Mouse (Mus musculus) liver, embryonic 12.5 days (tissue): ENCODE data around the gene Rnf128. TPM values are rescaled to one million over a fixed set of nuclear protein-coding genes. Genes with fewer than 3 reads are reported as not detected.

Experiments
- ATAC-seq: fragments of 200-750 bp; cut with Nextera tagmentation; 2 replicates; pipeline ENCODE4 v1.8.0; 2017; ENCODE audit warnings: moderate number of reproducible peaks, mild to moderate bottlenecking, moderate library complexity
- H3K27ac ChIP-seq: fragments of 300-500 bp; sonication (generic); 2 replicates; pipeline ENCODE4 v1.5.1; 2016; ENCODE audit warnings: mild to moderate bottlenecking
- H3K27me3 ChIP-seq: fragments of 300-500 bp; sonication (generic); replicated peaks from 2 replicates; pipeline ENCODE4 v1.6.1; 2016; ENCODE audit warnings: mild to moderate bottlenecking, moderate library complexity
- H3K36me3 ChIP-seq: fragments of 300-500 bp; sonication (generic); 2 replicates; pipeline ENCODE4 v1.6.1; 2016; ENCODE audit warnings: mild to moderate bottlenecking, moderate library complexity
- H3K4me1 ChIP-seq: fragments of 300-500 bp; sonication (generic); 2 replicates; pipeline ENCODE4 v1.6.1; 2016
- H3K4me2 ChIP-seq: fragments of 300-500 bp; sonication (generic); 2 replicates; pipeline ENCODE4 v1.6.1; 2016; ENCODE audit warnings: mild to moderate bottlenecking, moderate library complexity
- H3K4me3 ChIP-seq: fragments of 300-500 bp; sonication (generic); 2 replicates; pipeline ENCODE4 v1.5.1; 2016; ENCODE audit warnings: mild to moderate bottlenecking, moderate library complexity
- H3K9ac ChIP-seq: fragments of 300-500 bp; sonication (generic); 2 replicates; pipeline ENCODE4 v1.6.1; 2016; ENCODE audit warnings: mild to moderate bottlenecking, moderate library complexity
- H3K9me3 ChIP-seq: fragments of 300-500 bp; sonication (generic); replicated peaks from 2 replicates; pipeline ENCODE4 v1.6.1; 2016; ENCODE audit warnings: mild to moderate bottlenecking, moderate library complexity
- WGBS: fragments of 180-500 bp; shearing (Covaris S2); methylation state at CpG from one replicate; pipeline ENCODE4 v1.1.7; 2016; ENCODE audit not compliant: insufficient replicate concordance; 5-methylcytosine and 5-hydroxymethylcytosine counted together
- polyA plus RNA-seq: library from polyadenylated mRNA; unstranded; fragments of >200 nt; fragmentation: Nextera tagmentation; extraction: Ambion mirVana; gene quantifications from 2 replicates; pipeline ENCODE4 v1.2.1, GENCODE M21; 2016

Gene Rnf128
- 39.5 TPM in 2 replicates for polyA plus RNA-seq

GRCm38 (mm10) chrX:139562925-139563461 is at the start of gene Rnf128:
Gene Rnf128, plus strand, starts transcription at chrX:139563316.
- peak within 1 kb of the TSS; percentile 40; the same call in 1 of the 2 replicates for H3K27ac ChIP-seq
- no peaks in the 10 kb centered on the region for H3K9me3 ChIP-seq
- WGBS = 51% methylated on average over 8 of the region's 8 CpGs
- no peaks in the 10 kb centered on the region for H3K27me3 ChIP-seq
- H3K4me3 ChIP-seq = peak within 1 kb of the TSS; percentile 23
- no peak; the same call in 1 of the 2 replicates for ATAC-seq
- peaks cover 14% of the 10 kb centered on the region for H3K4me1 ChIP-seq
- peak within 1 kb of the TSS; percentile 46 for H3K4me2 ChIP-seq
- no peaks in the 10 kb centered on the region for H3K36me3 ChIP-seq
- no peak within 1 kb of the TSS for H3K9ac ChIP-seq

GRCm38 (mm10) chrX:139516156-139516555 is 47.0 kb upstream of the Rnf128 start:
- Histone ChIP-seq H3K4me1 (peaks cover 5% of the 10 kb centered on the region; the same call in 1 of the 2 replicates), H3K36me3 (no peaks in the 10 kb centered on the region), H3K27ac (no peak overlapping the region), H3K9me3 (no peaks in the 10 kb centered on the region), H3K9ac (no peak overlapping the region), H3K4me2 (no peak overlapping the region), H3K4me3 (no peak overlapping the region), H3K27me3 (no peaks in the 10 kb centered on the region)
- 56% methylated on average over 2 of the region's 2 CpGs for WGBS
- no peak for ATAC-seq

GRCm38 (mm10) chrX:139519251-139519650 is 43.9 kb upstream of the Rnf128 start:
- WGBS = 54% methylated on average over 2 of the region's 2 CpGs
- Histone ChIP-seq H3K9me3 (no peaks in the 10 kb centered on the region), H3K4me1 (peaks cover 5% of the 10 kb centered on the region; the same call in 1 of the 2 replicates), H3K27ac (no peak overlapping the region), H3K36me3 (no peaks in the 10 kb centered on the region), H3K4me3 (no peak overlapping the region), H3K9ac (no peak overlapping the region), H3K27me3 (no peaks in the 10 kb centered on the region), H3K4me2 (no peak overlapping the region)
- no peak for ATAC-seq

DNA sequence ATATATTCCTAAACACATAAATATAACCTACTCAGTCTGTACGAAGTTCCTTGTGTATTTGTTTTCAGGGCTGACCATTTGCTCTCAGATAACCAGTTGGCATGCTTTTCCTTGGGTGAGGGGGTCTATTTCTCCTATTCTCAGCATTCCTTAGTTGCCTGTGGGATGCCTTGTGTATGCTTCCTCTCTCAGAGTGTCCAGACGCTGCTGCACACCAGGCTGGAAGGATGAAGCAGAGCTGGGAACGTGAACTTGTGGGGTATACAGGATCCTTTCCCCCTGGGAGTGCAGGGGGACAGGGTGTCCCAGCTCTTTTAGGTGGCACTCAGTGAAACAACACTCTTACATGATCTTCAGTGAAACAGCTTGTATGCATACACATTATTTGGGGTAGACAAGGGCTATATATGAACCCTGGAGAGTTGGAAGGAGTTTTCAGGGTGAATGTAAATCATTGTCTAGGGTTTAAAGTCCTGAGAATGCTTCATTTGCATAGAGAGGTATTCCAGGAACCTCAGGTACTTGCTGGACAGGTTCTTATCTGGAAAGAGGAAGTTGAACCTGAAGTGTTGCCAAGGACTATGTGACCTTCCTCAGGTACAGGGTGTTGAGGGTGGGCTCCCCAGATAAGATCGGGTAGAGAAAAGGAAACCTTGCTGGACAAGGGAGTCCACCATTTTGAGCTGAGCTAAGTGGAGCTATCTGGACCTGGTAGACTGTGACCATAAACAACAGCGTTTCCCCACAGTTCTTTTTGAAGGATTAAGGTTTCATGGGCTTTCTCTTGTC is 38.6 kb upstream of the Rnf128 start:
- no peak overlapping the region for H3K27ac ChIP-seq
- H3K9me3 ChIP-seq = no peaks in the 10 kb centered on the region
- H3K36me3 ChIP-seq = no peaks in the 10 kb centered on the region
- H3K4me3 ChIP-seq = no peak overlapping the region
- no peak overlapping the region for H3K9ac ChIP-seq
- H3K4me1 ChIP-seq = peaks cover 17% of the 10 kb centered on the region
- no peak overlapping the region for H3K4me2 ChIP-seq
- WGBS = 60% methylated on average over 5 of the region's 5 CpGs
- no peak for ATAC-seq
- no peaks in the 10 kb centered on the region for H3K27me3 ChIP-seq

GRCm38 (mm10) chrX:139525724-139526123 is 37.4 kb upstream of the Rnf128 start:
- peaks cover 17% of the 10 kb centered on the region for H3K4me1 ChIP-seq
- WGBS = 34% methylated on average over 2 of the region's 2 CpGs
- ATAC-seq = peak; percentile 75
- no peaks in the 10 kb centered on the region for H3K9me3 ChIP-seq
- H3K27ac ChIP-seq = peak overlapping the region; percentile 68
- H3K4me2 ChIP-seq = peak overlapping the region; percentile 22
- no peaks in the 10 kb centered on the region for H3K36me3 ChIP-seq
- H3K9ac ChIP-seq = no peak overlapping the region
- H3K27me3 ChIP-seq = no peaks in the 10 kb centered on the region
- H3K4me3 ChIP-seq = no peak overlapping the region

DNA sequence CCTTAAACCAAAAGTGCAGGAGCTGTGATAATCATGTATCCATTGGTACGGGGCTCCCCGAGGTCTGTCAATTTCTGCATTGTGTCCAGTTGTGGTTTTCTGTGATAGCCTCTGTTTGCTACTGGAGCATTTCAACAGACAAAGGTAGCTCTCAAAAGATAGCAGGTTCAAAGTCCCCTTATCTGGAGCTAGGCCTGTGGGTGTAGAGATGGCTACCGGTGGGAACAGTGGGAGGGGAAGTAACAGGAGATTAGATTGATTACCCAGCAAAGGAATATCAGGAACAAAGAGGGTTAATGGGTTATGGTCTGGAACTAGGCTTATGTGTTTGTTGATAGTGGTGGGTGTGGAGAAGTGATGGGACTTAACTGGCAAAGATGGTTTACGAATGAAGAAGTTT is 36.1 kb upstream of the Rnf128 start:
- WGBS = 20% methylated on average over 4 of the region's 4 CpGs
- ATAC-seq = peak; percentile 72
- Histone ChIP-seq H3K27me3 (no peaks in the 10 kb centered on the region), H3K27ac (peak overlapping the region; percentile 68), H3K36me3 (no peaks in the 10 kb centered on the region), H3K9ac (no peak overlapping the region), H3K4me1 (peaks cover 17% of the 10 kb centered on the region), H3K4me2 (0 out of 2 replicates have a peak overlapping the region, but pooled peaks have one; percentile 14), H3K4me3 (no peak overlapping the region), H3K9me3 (no peaks in the 10 kb centered on the region)

- no peaks in the 10 kb centered on the region for H3K27me3 ChIP-seq
- ATAC-seq = peak; percentile 66
- H3K27ac ChIP-seq = no peak overlapping the region
- H3K4me2 ChIP-seq = no peak overlapping the region
- H3K4me1 ChIP-seq = peaks cover 17% of the 10 kb centered on the region
- H3K9me3 ChIP-seq = no peaks in the 10 kb centered on the region
- H3K36me3 ChIP-seq = no peaks in the 10 kb centered on the region
- H3K4me3 ChIP-seq = no peak overlapping the region
- H3K9ac ChIP-seq = no peak overlapping the region
Measured at GRCm38 (mm10) chrX:139529678-139530077, 33.4 kb upstream of the Rnf128 start.

- Histone ChIP-seq H3K27me3 (no peaks in the 10 kb centered on the region), H3K4me3 (no peak overlapping the region), H3K27ac (no peak overlapping the region), H3K4me1 (peaks cover 12% of the 10 kb centered on the region; the same call in 1 of the 2 replicates), H3K9me3 (no peaks in the 10 kb centered on the region), H3K9ac (no peak overlapping the region), H3K4me2 (no peak overlapping the region), H3K36me3 (no peaks in the 10 kb centered on the region)
- no peak for ATAC-seq
- WGBS = 59% methylated on average over 4 of the region's 4 CpGs
Measured at GRCm38 (mm10) chrX:139532293-139532692, 30.8 kb upstream of the Rnf128 start.

DNA sequence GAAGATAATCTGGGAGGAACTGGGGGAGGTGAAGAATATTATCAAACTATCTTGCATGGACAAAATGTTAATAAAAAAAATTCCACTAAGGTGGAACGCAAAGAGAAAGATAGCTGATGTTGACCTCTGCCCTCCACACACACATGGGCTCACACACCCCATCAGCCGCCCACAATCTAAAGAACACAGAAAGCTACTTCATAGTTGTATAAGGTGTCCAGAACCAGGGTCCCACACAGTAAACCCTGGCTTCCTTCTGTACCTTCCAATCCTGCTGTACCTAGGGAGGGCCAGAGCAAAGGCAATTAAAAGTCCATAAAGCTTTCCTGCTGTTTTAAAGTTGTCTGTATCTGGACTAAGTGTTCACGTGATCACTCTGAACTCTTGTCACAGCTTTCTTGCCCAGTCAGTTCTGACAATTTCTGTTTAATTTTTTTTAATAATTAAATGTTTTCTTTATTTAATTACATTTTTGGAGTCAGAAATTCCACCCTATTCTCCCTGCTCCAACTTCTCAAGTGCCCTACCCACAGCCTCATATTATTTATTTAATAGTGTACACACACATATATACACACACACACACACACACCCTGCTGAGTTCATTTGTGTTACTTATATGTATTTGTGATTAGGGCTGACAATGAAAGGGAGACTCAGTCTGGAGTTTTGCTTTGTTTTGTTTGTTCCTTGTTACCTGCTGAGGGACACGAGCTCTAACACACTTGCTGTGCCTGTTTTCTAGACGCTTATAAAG is 25.3 kb upstream of the Rnf128 start:
- H3K27me3 ChIP-seq = no peaks in the 10 kb centered on the region
- 65% methylated on average over 5 of the region's 5 CpGs for WGBS
- no peak overlapping the region for H3K4me3 ChIP-seq
- peaks cover 12% of the 10 kb centered on the region; the same call in 1 of the 2 replicates for H3K4me1 ChIP-seq
- H3K9me3 ChIP-seq = no peaks in the 10 kb centered on the region
- ATAC-seq = peak; percentile 51; the same call in 1 of the 2 replicates
- no peak overlapping the region for H3K9ac ChIP-seq
- no peaks in the 10 kb centered on the region for H3K36me3 ChIP-seq
- H3K27ac ChIP-seq = no peak overlapping the region
- no peak overlapping the region for H3K4me2 ChIP-seq

GRCm38 (mm10) chrX:139543726-139544125 is 19.4 kb upstream of the Rnf128 start:
- Histone ChIP-seq H3K9ac (no peak overlapping the region), H3K4me1 (no peaks in the 10 kb centered on the region), H3K36me3 (no peaks in the 10 kb centered on the region), H3K27me3 (no peaks in the 10 kb centered on the region), H3K4me2 (no peak overlapping the region), H3K27ac (no peak overlapping the region), H3K4me3 (no peak overlapping the region), H3K9me3 (no peaks in the 10 kb centered on the region)
- no peak for ATAC-seq
- WGBS = 81% methylated on average over 7 of the region's 7 CpGs

DNA sequence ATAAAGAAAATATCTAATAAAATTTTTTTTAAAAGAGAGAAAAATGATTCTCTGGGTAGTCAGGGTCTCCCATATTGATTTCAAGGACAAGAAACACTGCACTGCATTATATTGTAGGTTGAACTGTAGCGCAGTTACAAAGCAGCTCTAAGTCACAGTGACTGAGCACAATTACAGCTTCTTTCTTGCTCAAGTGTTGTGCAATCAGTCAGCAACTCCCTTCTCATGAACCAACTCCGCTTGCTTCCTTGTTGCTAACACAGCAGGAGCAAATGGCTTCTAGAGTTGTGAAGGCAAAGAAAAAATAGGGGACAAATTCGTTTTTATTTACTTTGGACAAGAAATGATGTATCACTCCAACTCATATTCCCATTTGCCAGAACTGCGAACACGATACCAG is 12.7 kb upstream of the Rnf128 start:
- Histone ChIP-seq H3K4me1 (no peaks in the 10 kb centered on the region), H3K4me2 (no peak overlapping the region), H3K4me3 (no peak overlapping the region), H3K9me3 (no peaks in the 10 kb centered on the region), H3K27ac (no peak overlapping the region), H3K36me3 (no peaks in the 10 kb centered on the region), H3K9ac (no peak overlapping the region), H3K27me3 (no peaks in the 10 kb centered on the region)
- no peak for ATAC-seq
- WGBS = 63% methylated on average over 5 of the region's 5 CpGs

DNA sequence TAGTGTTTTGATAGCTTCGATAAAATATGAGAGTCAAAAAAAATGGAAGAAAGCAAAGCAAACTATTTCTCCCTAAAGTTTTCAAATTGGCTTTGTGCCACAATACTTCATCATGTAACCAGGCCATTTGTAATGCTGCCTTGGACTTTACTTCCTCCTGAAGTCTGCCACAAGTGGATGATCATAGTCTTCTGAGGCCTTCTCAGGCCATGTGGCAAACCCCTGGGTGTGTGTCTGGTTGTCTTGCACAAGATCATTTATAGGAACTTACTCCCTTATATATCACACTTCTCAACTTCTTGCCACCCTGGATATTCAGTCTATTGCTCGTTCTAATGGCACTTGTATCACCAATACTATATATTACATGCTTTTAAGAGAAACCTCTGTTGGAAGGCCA is 11.0 kb upstream of the Rnf128 start:
- no peaks in the 10 kb centered on the region for H3K36me3 ChIP-seq
- H3K9ac ChIP-seq = no peak overlapping the region
- ATAC-seq = no peak
- no peaks in the 10 kb centered on the region for H3K4me1 ChIP-seq
- H3K27ac ChIP-seq = no peak overlapping the region
- H3K27me3 ChIP-seq = no peaks in the 10 kb centered on the region
- WGBS = 79% methylated on average over 2 of the region's 2 CpGs
- H3K9me3 ChIP-seq = no peaks in the 10 kb centered on the region
- H3K4me2 ChIP-seq = no peak overlapping the region
- no peak overlapping the region for H3K4me3 ChIP-seq
